Mouse (Mus musculus) kidney, embryonic 14.5 days (tissue): ENCODE measurements around the gene Irs2. TPM values are rescaled to one million over a fixed set of nuclear protein-coding genes. Genes with fewer than 3 reads are reported as not detected.

Experiments
- ATAC-seq: fragments of 200-750 bp; cut with Nextera tagmentation; 2 replicates; pipeline ENCODE4 v1.8.0; 2017; ENCODE audit warnings: moderate number of reproducible peaks, mild to moderate bottlenecking, moderate TSS enrichment, moderate library complexity; ENCODE audit not compliant: low FRiP score, low TSS enrichment
- H3K27ac ChIP-seq: fragments of 300-500 bp; sonication (generic); 2 replicates; pipeline ENCODE4 v1.5.1; 2014; ENCODE audit warnings: low read depth, mild to moderate bottlenecking, low read length, moderate library complexity, mixed read lengths
- H3K27me3 ChIP-seq: fragments of 300-500 bp; sonication (generic); 2 replicates; pipeline ENCODE4 v1.6.1; 2014; ENCODE audit warnings: mild to moderate bottlenecking, low read length; ENCODE audit not compliant: control insufficient read depth, insufficient read depth
- H3K36me3 ChIP-seq: fragments of 300-500 bp; sonication (generic); 2 replicates; pipeline ENCODE4 v1.6.1; 2014; ENCODE audit warnings: low read length, mixed read lengths; ENCODE audit not compliant: control insufficient read depth, insufficient read depth
- H3K4me1 ChIP-seq: fragments of 300-500 bp; sonication (generic); 2 replicates; pipeline ENCODE4 v1.6.1; 2014; ENCODE audit warnings: low read length, mixed read lengths; ENCODE audit not compliant: control insufficient read depth, insufficient read depth
- H3K4me2 ChIP-seq: fragments of 300-500 bp; sonication (generic); replicated peaks from 2 replicates; pipeline ENCODE4 v1.6.1; 2014; ENCODE audit warnings: low read depth, mild to moderate bottlenecking, low read length
- H3K4me3 ChIP-seq: fragments of 300-500 bp; sonication (generic); 2 replicates; pipeline ENCODE4 v1.5.1; 2014; ENCODE audit warnings: mild to moderate bottlenecking, low read length
- H3K9ac ChIP-seq: fragments of 300-500 bp; sonication (generic); 2 replicates; pipeline ENCODE4 v1.6.1; 2014; ENCODE audit warnings: low read depth, mild to moderate bottlenecking, low read length, moderate library complexity
- H3K9me3 ChIP-seq: fragments of 300-500 bp; sonication (generic); 2 replicates; pipeline ENCODE4 v1.6.1; 2016; ENCODE audit warnings: low read length; ENCODE audit not compliant: control insufficient read depth
- WGBS: fragments of 180-500 bp; shearing (Covaris S2); extraction: QIAGEN DNeasy Blood & Tissue Kit; methylation state at CpG from one replicate; pipeline ENCODE4 v1.1.7; 2014; 5-methylcytosine and 5-hydroxymethylcytosine counted together
- polyA plus RNA-seq: library from polyadenylated mRNA; unstranded; fragments of >200 nt; fragmentation: Nextera tagmentation; extraction: Ambion mirVana; gene quantifications from 2 replicates; pipeline ENCODE4 v1.2.1, GENCODE M21; 2014

Gene Irs2
- polyA plus RNA-seq, 1 experiment from 2014 or later: 6.6 TPM

GRCm38 (mm10) chr8:10971984-10972383 is 36.3 kb downstream of the Irs2 start:
- H3K4me3 ChIP-seq: no peak overlapping the region
- 66% methylated on average over 3 of the region's 3 CpGs for WGBS
- H3K4me2 ChIP-seq: no peak overlapping the region
- H3K27ac ChIP-seq: peak overlapping the region; percentile 24; the same call in 1 of the 2 replicates
- ATAC-seq: no peak
- H3K9me3 ChIP-seq: no peaks in the 10 kb centered on the region
- no peaks in the 10 kb centered on the region for H3K36me3 ChIP-seq
- peaks cover 32% of the 10 kb centered on the region for H3K4me1 ChIP-seq
- no peak overlapping the region for H3K9ac ChIP-seq
- H3K27me3 ChIP-seq: no peaks in the 10 kb centered on the region

GRCm38 (mm10) chr8:10971509-10971908 is 36.7 kb downstream of the Irs2 start:
- Histone ChIP-seq H3K9ac (no peak overlapping the region), H3K4me2 (no peak overlapping the region), H3K27ac (no peak overlapping the region), H3K4me3 (no peak overlapping the region), H3K27me3 (no peaks in the 10 kb centered on the region), H3K36me3 (no peaks in the 10 kb centered on the region), H3K4me1 (peaks cover 36% of the 10 kb centered on the region), H3K9me3 (no peaks in the 10 kb centered on the region)
- no peak for ATAC-seq
- 80% methylated on average over 5 of the region's 5 CpGs for WGBS

GRCm38 (mm10) chr8:10970496-10971456 is 37.5 kb downstream of the Irs2 start:
- no peak for ATAC-seq
- Histone ChIP-seq H3K4me1 (peaks cover 36% of the 10 kb centered on the region), H3K4me3 (no peak overlapping the region), H3K36me3 (no peaks in the 10 kb centered on the region), H3K9me3 (no peaks in the 10 kb centered on the region), H3K27me3 (no peaks in the 10 kb centered on the region), H3K4me2 (no peak overlapping the region), H3K9ac (no peak overlapping the region), H3K27ac (no peak overlapping the region)
- WGBS: 75% methylated on average over 13 of the region's 13 CpGs

GRCm38 (mm10) chr8:10968687-10969086 is 39.6 kb downstream of the Irs2 start:
- WGBS: 55% methylated on average over 7 of the region's 7 CpGs
- no peak overlapping the region for H3K27ac ChIP-seq
- H3K4me1 ChIP-seq: peaks cover 44% of the 10 kb centered on the region

GRCm38 (mm10) chr8:10965401-10966117 is 42.7 kb downstream of the Irs2 start:
- Histone ChIP-seq H3K9ac (no peak overlapping the region), H3K4me3 (no peak overlapping the region), H3K36me3 (no peaks in the 10 kb centered on the region), H3K4me2 (no peak overlapping the region), H3K27me3 (no peaks in the 10 kb centered on the region), H3K9me3 (no peaks in the 10 kb centered on the region), H3K4me1 (peaks cover 54% of the 10 kb centered on the region), H3K27ac (peak overlapping the region; percentile 56; the same call in 1 of the 2 replicates)
- 0 out of 2 replicates have a peak, but pooled peaks have one; percentile 30 for ATAC-seq
- WGBS: 6% methylated on average over 6 of the region's 6 CpGs

More at GRCm38 (mm10) chr8:10968687-10969086, 39.6 kb downstream of the Irs2 start:
- Histone ChIP-seq H3K4me3 (no peak overlapping the region), H3K9me3 (no peaks in the 10 kb centered on the region), H3K9ac (no peak overlapping the region), H3K4me2 (no peak overlapping the region), H3K36me3 (no peaks in the 10 kb centered on the region), H3K27me3 (no peaks in the 10 kb centered on the region)
- ATAC-seq: no peak

GRCm38 (mm10) chr8:10964511-10965099 is 43.7 kb downstream of the Irs2 start:
- ATAC-seq: no peak
- Histone ChIP-seq H3K27ac (peak overlapping the region; percentile 56; the same call in 1 of the 2 replicates), H3K4me3 (no peak overlapping the region), H3K27me3 (no peaks in the 10 kb centered on the region), H3K9me3 (no peaks in the 10 kb centered on the region), H3K36me3 (no peaks in the 10 kb centered on the region), H3K9ac (no peak overlapping the region), H3K4me2 (no peak overlapping the region), H3K4me1 (peaks cover 60% of the 10 kb centered on the region)
- WGBS: 36% methylated on average over 10 of the region's 10 CpGs

- H3K36me3 ChIP-seq: no peaks in the 10 kb centered on the region
- no peaks in the 10 kb centered on the region for H3K9me3 ChIP-seq
- peak; percentile 68 for ATAC-seq
- H3K27ac ChIP-seq: peak overlapping the region; percentile 89
- H3K27me3 ChIP-seq: no peaks in the 10 kb centered on the region
- no peak overlapping the region for H3K4me3 ChIP-seq
- H3K4me2 ChIP-seq: peak overlapping the region; percentile 13; the same call in 1 of the 2 replicates
- H3K9ac ChIP-seq: no peak overlapping the region
- H3K4me1 ChIP-seq: peaks cover 67% of the 10 kb centered on the region
- 5% methylated on average over 8 of the region's 8 CpGs for WGBS
Measured at GRCm38 (mm10) chr8:10961989-10962388, 46.3 kb downstream of the Irs2 start.

- Histone ChIP-seq H3K9ac (no peak overlapping the region), H3K4me2 (no peak overlapping the region), H3K36me3 (no peaks in the 10 kb centered on the region), H3K27ac (peak overlapping the region; percentile 89; the same call in 1 of the 2 replicates), H3K9me3 (no peaks in the 10 kb centered on the region), H3K4me1 (peaks cover 58% of the 10 kb centered on the region), H3K4me3 (no peak overlapping the region), H3K27me3 (no peaks in the 10 kb centered on the region)
- WGBS: 30% methylated on average over 15 of the region's 15 CpGs
- 0 out of 2 replicates have a peak, but pooled peaks have one; percentile 4 for ATAC-seq
Measured at GRCm38 (mm10) chr8:10960277-10960819, 47.9 kb downstream of the Irs2 start.
